Mouse (Mus musculus) left cerebral cortex, postnatal 14 days (tissue): ENCODE measurements around the gene Gm20388. TPM values are rescaled to one million over a fixed set of nuclear protein-coding genes. Genes with fewer than 3 reads are reported as not detected.
"Not testable (repeated sequence)": the region's sequence is repeated elsewhere in the genome, so short reads cannot be mapped to it uniquely, and the experiment has no call there.

Experiments used
- DNase-seq, 2 experiments: peaks; one replicate each; pipeline ENCODE4 v3.0.0; 2021 to 2022; ENCODE audit warnings: low spot score in 2 of 2, mixed read lengths in 1 of 2
- intact Hi-C: fragments of 180-260 bp; cut with DNase I; formaldehyde crosslinking; loops from one replicate; pipeline ENCODE4 v1.15.1; 2025
- total RNA-seq, 2 experiments: library from RNA; stranded (reverse); gene quantifications; 2 replicates each; pipeline ENCODE4 v1.2.3; 2021

Gene Gm20388
- total RNA-seq, 2 experiments from 2014 or later = 2.8 to 7.3 TPM

- DNase-seq = no peak
- intact Hi-C loops = no loop called here
These were observed 4265.5 kb downstream of the Gm20388 start for GRCm38 (mm10) chr8:124176133-124176532.

- DNase-seq, intact Hi-C loops: not testable (repeated sequence)
These were observed 4266.5 kb downstream of the Gm20388 start for GRCm38 (mm10) chr8:124177092-124177491.

GRCm38 (mm10) chr8:124180681-124181445 lies 4270.2 kb downstream of the Gm20388 start:
- intact Hi-C loops = no loop called here
- no peak for DNase-seq

- no peak for DNase-seq
- intact Hi-C loops = no loop called here
These were observed 4271.1 kb downstream of the Gm20388 start for GRCm38 (mm10) chr8:124181751-124182150.

- DNase-seq = peak; percentile 37 to 65
- intact Hi-C loops = no loop called here
These were observed 4271.6 kb downstream of the Gm20388 start for GRCm38 (mm10) chr8:124182224-124182623.

GRCm38 (mm10) chr8:124184078-124184477 lies 4273.4 kb downstream of the Gm20388 start:
- intact Hi-C loops = no loop called here
- peak in 1 of 2 experiments; percentile 41 for DNase-seq

GRCm38 (mm10) chr8:124184507-124184906 lies 4273.9 kb downstream of the Gm20388 start:
- intact Hi-C loops = no loop called here
- no peak for DNase-seq

- no peak for DNase-seq
- intact Hi-C loops = no loop called here
These were observed 4274.4 kb downstream of the Gm20388 start for GRCm38 (mm10) chr8:124185081-124185480.

GRCm38 (mm10) chr8:124190388-124190787 lies 4279.7 kb downstream of the Gm20388 start:
- intact Hi-C loops = no loop called here
- no peak for DNase-seq

- DNase-seq = no peak
These were observed 4281.6 kb downstream of the Gm20388 start for GRCm38 (mm10) chr8:124192242-124192641.

GRCm38 (mm10) chr8:124192976-124193375 lies 4282.3 kb downstream of the Gm20388 start:
- DNase-seq = peak in 1 of 2 experiments; percentile 48
- intact Hi-C loops = no loop called here

More at GRCm38 (mm10) chr8:124192242-124192641, 4281.6 kb downstream of the Gm20388 start:
- intact Hi-C loops = no loop called here

GRCm38 (mm10) chr8:124193992-124194391 lies 4283.4 kb downstream of the Gm20388 start:
- intact Hi-C loops = no loop called here
- no peak for DNase-seq

- DNase-seq = no peak
- intact Hi-C loops = no loop called here
These were observed 4285.6 kb downstream of the Gm20388 start for GRCm38 (mm10) chr8:124196195-124196594.

- peak in 1 of 2 experiments; percentile 41 for DNase-seq
- intact Hi-C loops = no loop called here
These were observed 4286.2 kb downstream of the Gm20388 start for GRCm38 (mm10) chr8:124196797-124197196.

- no peak for DNase-seq
- intact Hi-C loops = no loop called here
These were observed 4287.6 kb downstream of the Gm20388 start for GRCm38 (mm10) chr8:124198230-124198629.

GRCm38 (mm10) chr8:124200400-124200799 lies 4289.8 kb downstream of the Gm20388 start:
- DNase-seq = no peak
- intact Hi-C loops = no loop called here

- intact Hi-C loops = no loop called here
- no peak for DNase-seq
These were observed 4291.1 kb downstream of the Gm20388 start for GRCm38 (mm10) chr8:124201706-124202105.

- intact Hi-C loops = no loop called here
- DNase-seq = no peak
These were observed 4292.3 kb downstream of the Gm20388 start for GRCm38 (mm10) chr8:124202895-124203294.

- intact Hi-C loops = no loop called here
- DNase-seq = no peak
These were observed 4293.5 kb downstream of the Gm20388 start for GRCm38 (mm10) chr8:124204001-124204601.

GRCm38 (mm10) chr8:124212148-124212547 lies 4301.5 kb downstream of the Gm20388 start:
- no peak for DNase-seq

GRCm38 (mm10) chr8:124216951-124217350 lies 4306.3 kb downstream of the Gm20388 start:
- intact Hi-C loops = no loop called here
- DNase-seq = no peak

More at GRCm38 (mm10) chr8:124212148-124212547, 4301.5 kb downstream of the Gm20388 start:
- intact Hi-C loops = no loop called here
